Mouse (Mus musculus) erythroblast, embryonic 14.5 days (primary cell): ENCODE measurements around the gene S100b. TPM values are rescaled to one million over a fixed set of nuclear protein-coding genes. Genes with fewer than 3 reads are reported as not detected.

Experiments
- H3K27me3 ChIP-seq: 2 replicates; pipeline ENCODE4 v1.6.1; 2012; ENCODE audit warnings: inconsistent platforms; ENCODE audit not compliant: control insufficient read depth
- H3K36me3 ChIP-seq: 2 replicates; pipeline ENCODE4 v1.6.1; 2012; ENCODE audit warnings: mild to moderate bottlenecking, inconsistent platforms; ENCODE audit not compliant: control insufficient read depth
- H3K4me1 ChIP-seq: 2 replicates; pipeline ENCODE4 v1.6.1; 2012; ENCODE audit warnings: inconsistent platforms; ENCODE audit not compliant: control insufficient read depth
- H3K4me3 ChIP-seq: replicated peaks from 2 replicates; pipeline ENCODE3; 2012; ENCODE audit warnings: moderate library complexity, mild to moderate bottlenecking, inconsistent platforms
- H3K9me3 ChIP-seq: 2 replicates; pipeline ENCODE4 v1.6.1; 2012; ENCODE audit warnings: low read length, inconsistent platforms, mixed read lengths; ENCODE audit not compliant: control insufficient read depth
- GATA1 ChIP-seq: IDR thresholded peaks from 2 replicates; pipeline ENCODE4 v1.6.1; 2012; ENCODE audit warnings: low read length, inconsistent platforms, mixed read lengths
- TAL1 ChIP-seq: IDR thresholded peaks from 3 replicates; pipeline ENCODE4 v1.6.1; 2012; ENCODE audit warnings: low read length, inconsistent platforms, mixed read lengths
- polyA plus RNA-seq: library from polyadenylated mRNA; stranded (reverse); fragments of >175 nt; gene quantifications from 2 replicates; pipeline ENCODE4 v1.2.3, GENCODE M21; 2012

The S100b gene
- polyA plus RNA-seq, 1 experiment, result not detected

GRCm38 (mm10) chr10:76229627-76230026 lies 24.0 kb upstream of the S100b start:
- Histone ChIP-seq H3K36me3 (no peaks in the 10 kb centered on the region), H3K9me3 (no peaks in the 10 kb centered on the region), H3K4me1 (no peaks in the 10 kb centered on the region), H3K4me3 (no peak overlapping the region), H3K27me3 (no peaks in the 10 kb centered on the region)
- TF ChIP-seq TAL1 (no peak), GATA1 (no peak)

DNA sequence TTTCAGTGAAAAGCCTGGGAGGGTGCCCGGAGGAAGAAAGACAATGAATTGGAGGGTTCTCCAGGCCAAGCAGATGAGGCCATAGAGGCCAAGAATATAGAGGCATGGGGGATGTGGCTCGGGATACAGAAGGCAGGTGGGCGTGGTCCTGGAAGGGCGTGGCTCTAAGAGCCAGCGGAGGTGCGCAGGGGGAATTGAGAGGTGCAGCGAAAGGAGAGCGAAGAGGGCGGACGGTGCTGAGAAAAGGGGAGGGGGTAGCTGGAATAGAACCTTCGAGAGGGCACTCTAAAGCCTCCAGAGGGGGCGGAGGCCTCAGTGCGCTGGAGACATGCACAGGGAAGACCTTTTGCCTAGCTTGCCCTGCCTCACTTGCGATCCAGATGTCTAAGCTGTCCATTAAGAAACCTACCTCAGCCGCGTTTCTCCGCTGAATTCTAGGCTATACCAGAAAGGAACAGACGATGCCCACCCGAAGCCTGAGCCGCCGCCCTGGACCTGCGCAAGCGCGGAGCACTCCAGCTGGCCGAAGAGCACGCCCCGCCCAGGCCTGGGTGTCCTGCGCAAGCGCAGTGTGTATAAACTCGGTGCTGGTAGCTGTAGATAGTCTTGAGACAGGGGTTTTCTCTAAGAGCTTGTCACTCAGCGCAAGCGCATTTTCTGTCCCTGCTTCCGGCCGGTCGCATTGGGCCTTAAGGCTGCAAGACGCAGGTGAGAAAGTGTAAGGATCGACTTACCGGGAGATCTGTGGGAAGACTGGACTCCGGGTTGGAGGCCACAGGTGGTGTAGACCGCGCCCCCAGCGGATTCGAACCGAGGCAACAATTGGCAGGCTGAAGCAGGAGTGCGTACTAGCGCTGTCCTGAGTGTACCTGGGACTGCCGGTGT lies 16.1 kb upstream of the S100b start, which contains the start of gene Prmt2:
TSS of gene Prmt2 (minus strand) at position 525 of the 885 bp plus-strand sequence.
- H3K36me3 ChIP-seq, result no peaks in the 10 kb centered on the region
- no peaks in the 10 kb centered on the region for H3K27me3 ChIP-seq
- TF ChIP-seq GATA1 (no peak), TAL1 (no peak)
- peak within 1 kb of the TSS; percentile 80 for H3K4me3 ChIP-seq
- no peaks in the 10 kb centered on the region for H3K9me3 ChIP-seq
- H3K4me1 ChIP-seq, result peaks cover 15% of the 10 kb centered on the region

DNA sequence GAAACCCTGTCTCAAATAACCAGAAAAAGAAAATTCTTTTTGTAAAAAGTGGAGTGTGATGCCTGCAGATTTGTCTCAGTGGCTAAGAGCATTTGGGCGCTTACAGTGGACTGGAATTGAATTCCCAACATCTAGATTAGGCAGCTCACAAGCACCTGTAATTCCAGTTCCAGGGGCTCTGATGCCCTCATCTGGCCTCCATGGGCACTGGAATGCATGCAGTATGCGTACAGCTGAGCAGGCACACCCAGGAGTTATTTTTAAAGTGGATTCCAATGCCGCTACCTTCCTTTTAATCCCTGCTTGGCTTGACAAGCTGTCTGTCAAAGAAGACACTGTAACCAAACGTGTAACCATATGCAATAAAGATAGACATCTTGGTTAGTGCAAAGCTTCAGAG lies 14.3 kb upstream of the S100b start:
- H3K9me3 ChIP-seq, result no peaks in the 10 kb centered on the region
- no peaks in the 10 kb centered on the region for H3K36me3 ChIP-seq
- TF ChIP-seq TAL1, result no peak
- TF ChIP-seq GATA1, result no peak
- H3K4me1 ChIP-seq, result peaks cover 15% of the 10 kb centered on the region
- H3K27me3 ChIP-seq, result no peaks in the 10 kb centered on the region
- no peak overlapping the region for H3K4me3 ChIP-seq

DNA sequence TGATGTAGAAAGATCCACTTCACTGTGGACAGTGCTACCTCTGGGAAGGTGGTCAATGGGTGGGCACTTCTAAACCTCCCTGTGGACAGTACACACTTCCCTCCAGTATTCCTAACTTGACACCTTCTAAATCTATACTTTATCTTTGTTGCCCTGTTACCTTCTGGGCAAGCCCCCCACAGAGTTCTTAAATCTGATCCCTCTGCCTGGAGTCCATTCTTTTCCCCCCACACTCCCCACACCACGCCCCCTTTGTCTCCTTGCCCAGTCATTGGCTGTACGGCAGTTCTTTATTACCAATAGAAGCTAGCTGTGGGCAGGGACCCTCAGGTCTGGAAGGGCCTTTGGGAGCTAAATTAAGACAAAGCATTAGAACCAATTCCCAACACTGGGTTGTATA lies 8.5 kb upstream of the S100b start:
- TF ChIP-seq GATA1, result no peak
- no peak for TF ChIP-seq TAL1
- H3K27me3 ChIP-seq, result no peaks in the 10 kb centered on the region

GRCm38 (mm10) chr10:76246601-76247000 lies 7.1 kb upstream of the S100b start:
- Histone ChIP-seq H3K36me3 (no peaks in the 10 kb centered on the region), H3K27me3 (no peaks in the 10 kb centered on the region), H3K9me3 (no peaks in the 10 kb centered on the region), H3K4me1 (no peaks in the 10 kb centered on the region), H3K4me3 (no peak overlapping the region)
- TF ChIP-seq GATA1, result no peak
- TF ChIP-seq TAL1, result no peak

More for the DNA sequence above, 8.5 kb upstream of the S100b start:
- no peaks in the 10 kb centered on the region for H3K36me3 ChIP-seq
- no peak overlapping the region for H3K4me3 ChIP-seq
- H3K4me1 ChIP-seq, result no peaks in the 10 kb centered on the region
- H3K9me3 ChIP-seq, result no peaks in the 10 kb centered on the region

- Histone ChIP-seq H3K36me3 (no peaks in the 10 kb centered on the region), H3K4me3 (no peak overlapping the region), H3K9me3 (no peaks in the 10 kb centered on the region), H3K4me1 (no peaks in the 10 kb centered on the region), H3K27me3 (no peaks in the 10 kb centered on the region)
- TF ChIP-seq TAL1 (no peak), GATA1 (no peak)
Measured at GRCm38 (mm10) chr10:76247960-76248646, 5.5 kb upstream of the S100b start.

DNA sequence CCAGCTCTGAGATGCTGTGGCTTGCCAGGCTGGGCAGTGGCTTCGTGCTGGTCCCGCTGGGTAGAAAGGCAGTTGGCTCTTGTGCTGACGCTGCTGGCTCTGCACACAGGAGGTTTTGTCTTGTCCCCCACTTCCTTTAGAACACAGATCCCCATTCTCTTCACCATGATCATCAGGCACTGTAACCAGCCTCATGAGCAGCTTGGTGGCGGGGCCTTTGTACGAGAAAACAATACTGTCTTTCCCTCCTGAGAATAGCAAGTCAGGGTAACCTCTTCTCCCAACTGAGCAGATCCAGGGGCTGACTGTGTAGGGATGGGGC lies 5.0 kb upstream of the S100b start:
- no peak overlapping the region for H3K4me3 ChIP-seq
- H3K9me3 ChIP-seq, result no peaks in the 10 kb centered on the region
- H3K36me3 ChIP-seq, result no peaks in the 10 kb centered on the region
- no peaks in the 10 kb centered on the region for H3K4me1 ChIP-seq
- no peaks in the 10 kb centered on the region for H3K27me3 ChIP-seq
- TF ChIP-seq TAL1 (no peak), GATA1 (no peak)

- Histone ChIP-seq H3K9me3 (no peaks in the 10 kb centered on the region), H3K4me3 (no peak overlapping the region), H3K4me1 (no peaks in the 10 kb centered on the region), H3K27me3 (no peaks in the 10 kb centered on the region), H3K36me3 (no peaks in the 10 kb centered on the region)
- TF ChIP-seq GATA1, result no peak
- TF ChIP-seq TAL1, result no peak
Measured at GRCm38 (mm10) chr10:76250870-76251269, 2.8 kb upstream of the S100b start.

DNA sequence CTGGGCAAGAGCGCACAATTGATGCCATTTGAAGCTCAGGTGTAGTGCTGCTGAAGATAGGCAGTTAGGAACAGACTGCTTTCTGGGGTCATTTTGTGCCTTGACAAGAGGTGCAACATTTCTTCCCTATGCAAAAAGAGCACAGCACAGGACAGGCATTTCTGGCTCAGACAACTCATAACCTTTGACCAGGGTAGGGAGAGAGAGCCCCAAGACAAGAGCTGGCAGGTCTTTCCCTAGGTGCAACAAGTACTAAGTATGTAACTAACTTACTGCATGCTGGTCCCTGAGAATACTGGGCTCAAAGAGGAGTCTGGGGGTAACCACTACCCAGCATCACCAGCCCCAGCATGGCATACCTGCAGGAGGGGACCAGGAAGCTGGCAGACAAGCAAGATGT lies 574 bp upstream of the S100b start:
- Histone ChIP-seq H3K27me3 (no peaks in the 10 kb centered on the region), H3K4me3 (no peak overlapping the region), H3K36me3 (no peaks in the 10 kb centered on the region), H3K9me3 (no peaks in the 10 kb centered on the region), H3K4me1 (no peaks in the 10 kb centered on the region)
- no peak for TF ChIP-seq TAL1
